In genomic region chr5:114575986-114576605, GRCm38 (mm10) we compare ENCODE assay signal across 13 mouse cellular contexts. TPM values are rescaled to one million over a fixed set of nuclear protein-coding genes. Genes with fewer than 3 reads are reported as not detected.
DNase-seq lines count a peak whose midpoint lies in the region; ATAC-seq lines count a peak whose summit lies in the region.
"Had no signal": no experiment of that assay in that cellular context is flagged by ENCODE, and none has a peak within 500 bp of the region (broad histone marks: within the 10 kb centered on the region; RNA-seq: fewer than 3 reads in every experiment).

No protein-coding gene starts in this region.

- H3K36me3 ChIP-seq in forebrain, embryonic 13.5 days (ENCODE audit: poor library complexity, severe bottlenecking), result no peaks in the 10 kb centered on the region
- H3K36me3 ChIP-seq in hindbrain, embryonic 16.5 days (ENCODE audit: control insufficient read depth, insufficient read depth, low read length), result no peaks in the 10 kb centered on the region
- no peaks in the 10 kb centered on the region for H3K36me3 ChIP-seq in neural tube, embryonic 15.5 days
- H3K36me3 ChIP-seq: heart, embryonic 10.5 days; liver, embryonic 12.5 days had no signal

- peak overlapping the region; percentile 89 for H3K4me2 ChIP-seq in forebrain, embryonic 13.5 days
- peak overlapping the region; percentile 37; the same call in 1 of the 2 replicates for H3K4me2 ChIP-seq in hindbrain, embryonic 16.5 days (ENCODE audit: low read length)
- peak overlapping the region; percentile 43 for H3K4me2 ChIP-seq in neural tube, embryonic 15.5 days
- H3K4me2 ChIP-seq: liver, embryonic 12.5 days had no signal

- ATAC-seq in forebrain, embryonic 13.5 days, result no peak; the same call in 1 of the 2 replicates
- ATAC-seq in hindbrain, embryonic 16.5 days, result no peak
- ATAC-seq in neural tube, embryonic 15.5 days (ENCODE audit: low FRiP score), result no peak
- ATAC-seq: CD4-positive, CD25-positive, alpha-beta regulatory T cell, adult 4 months; liver, embryonic 12.5 days had no signal

- H3K27ac ChIP-seq in forebrain, embryonic 13.5 days, result no peak overlapping the region
- no peak overlapping the region for H3K27ac ChIP-seq in hindbrain, embryonic 16.5 days (ENCODE audit: low read depth, low read length)
- H3K27ac ChIP-seq in neural tube, embryonic 15.5 days (replicated peaks), result peak overlapping the region; percentile 58; the same call in 1 of the 2 replicates
- H3K27ac ChIP-seq: heart, embryonic 10.5 days; liver, embryonic 12.5 days had no signal

- H3K9me3 ChIP-seq in forebrain, embryonic 13.5 days (replicated peaks), result no peaks in the 10 kb centered on the region
- H3K9me3 ChIP-seq in hindbrain, embryonic 16.5 days (ENCODE audit: control insufficient read depth, low read length), result no peaks in the 10 kb centered on the region
- no peaks in the 10 kb centered on the region for H3K9me3 ChIP-seq in neural tube, embryonic 15.5 days (replicated peaks)
- H3K9me3 ChIP-seq: heart, embryonic 10.5 days; liver, embryonic 12.5 days had no signal

- H3K9ac ChIP-seq in forebrain, embryonic 13.5 days, result no peak overlapping the region
- no peak overlapping the region for H3K9ac ChIP-seq in hindbrain, embryonic 16.5 days (ENCODE audit: low read depth, low read length)
- H3K9ac ChIP-seq in neural tube, embryonic 15.5 days (replicated peaks), result no peak overlapping the region
- H3K9ac ChIP-seq: liver, embryonic 12.5 days had no signal

- H3K4me3 ChIP-seq in forebrain, embryonic 13.5 days, result no peak overlapping the region
- H3K4me3 ChIP-seq in hindbrain, embryonic 16.5 days (ENCODE audit: low read length), result no peak overlapping the region
- no peak overlapping the region for H3K4me3 ChIP-seq in neural tube, embryonic 15.5 days (replicated peaks)
- H3K4me3 ChIP-seq: heart, embryonic 10.5 days; liver, embryonic 12.5 days had no signal

- peaks cover 60% of the 10 kb centered on the region for H3K27me3 ChIP-seq in forebrain, embryonic 13.5 days
- H3K27me3 ChIP-seq in hindbrain, embryonic 16.5 days (replicated peaks; ENCODE audit: control insufficient read depth, insufficient read depth, low read length), result no peaks in the 10 kb centered on the region
- H3K27me3 ChIP-seq in neural tube, embryonic 15.5 days (replicated peaks), result no peaks in the 10 kb centered on the region

- WGBS in forebrain, embryonic 13.5 days, result 80% methylated on average over 16 of the region's 16 CpGs
- 63% methylated on average over 16 of the region's 16 CpGs for WGBS in hindbrain, embryonic 16.5 days
- WGBS in neural tube, embryonic 15.5 days, result 64% methylated on average over 16 of the region's 16 CpGs

- DNase-seq in left cerebral cortex, adult 18-20 months (ENCODE audit: low spot score in 2 of 2), result peak; percentile 43 to 60
- DNase-seq in left cerebral cortex, adult 11 months (ENCODE audit: low spot score), result no peak
- no peak for DNase-seq in urinary bladder, postnatal 25 days (ENCODE audit: low spot score)
- no peak for DNase-seq in thymus, postnatal 36 days
- DNase-seq in heart, postnatal 4 days, result no peak
- DNase-seq: adrenal gland, adult 8-10 months; lung, postnatal 4 days had no signal

- H3K4me1 ChIP-seq in forebrain, embryonic 13.5 days, result peaks cover 94% of the 10 kb centered on the region
- peaks cover 69% of the 10 kb centered on the region for H3K4me1 ChIP-seq in hindbrain, embryonic 16.5 days (ENCODE audit: control insufficient read depth, insufficient read depth, low read depth, low read length)
- H3K4me1 ChIP-seq in neural tube, embryonic 15.5 days, result peaks cover 92% of the 10 kb centered on the region

RNA-seq across cellular contexts. Expression of gene Fam222a, which starts 8.3 kb away (rescaled TPM):
- total RNA-seq in left cerebral cortex, adult 18-20 months (2021), result 10 to 100 TPM; 10.9 to 11.0 TPM
- polyA plus RNA-seq in forebrain, embryonic 13.5 days (2015; fragmentation: Nextera tagmentation; extraction: Ambion mirVana), result 4.8 and 4.9 TPM in 2 replicates
- polyA plus RNA-seq in hindbrain, embryonic 16.5 days (2015; fragmentation: Nextera tagmentation; extraction: Ambion mirVana), result 4.7 and 4.9 TPM in 2 replicates
- polyA plus RNA-seq in neural tube, embryonic 15.5 days (2015; fragmentation: Nextera tagmentation; extraction: Ambion mirVana), result 4.7 and 5.3 TPM in 2 replicates
- 1 to 10 TPM; 6.0 to 7.0 TPM for total RNA-seq in heart, postnatal 4 days (2021)
- polyA plus RNA-seq: CD4-positive, CD25-positive, alpha-beta regulatory T cell, adult 4 months had no signal

Comparison
In these comparisons a context has a peak if more than half of its experiments do, and no peak if none do; other contexts are left out.
1. DNase-seq: peak in left cerebral cortex, adult 18-20 months (2 of 2); none in left cerebral cortex, adult 11 months (single experiment), urinary bladder, postnatal 25 days (single experiment), thymus, postnatal 36 days (0 of 2) and heart, postnatal 4 days (single experiment).
2. H3K4me2 ChIP-seq: peak in every context shown above with its lines; median percentile 89 in forebrain, embryonic 13.5 days; 43 in neural tube, embryonic 15.5 days; 37 in hindbrain, embryonic 16.5 days.